Mouse (Mus musculus) lung, adult 2 months (tissue): ENCODE measurements around the gene Raet1e.
"Not testable (repeated sequence)": the region's sequence is repeated elsewhere in the genome, so short reads cannot be mapped to it uniquely, and the experiment has no call there.

ENCODE experiments used
- CTCF ChIP-seq: fragments of 200-500 bp; IDR thresholded peaks from 2 replicates; pipeline ENCODE4 v1.5.1; 2011; ENCODE audit warnings: mild to moderate bottlenecking, low read length, control low read depth; ENCODE audit not compliant: insufficient read depth
- POLR2A ChIP-seq: fragments of 200-500 bp; IDR thresholded peaks from 2 replicates; pipeline ENCODE4 v1.6.1; 2011; ENCODE audit warnings: low read depth, mild to moderate bottlenecking, control low read depth, low read length, borderline replicate concordance; ENCODE audit errors: extremely low read depth

DNA sequence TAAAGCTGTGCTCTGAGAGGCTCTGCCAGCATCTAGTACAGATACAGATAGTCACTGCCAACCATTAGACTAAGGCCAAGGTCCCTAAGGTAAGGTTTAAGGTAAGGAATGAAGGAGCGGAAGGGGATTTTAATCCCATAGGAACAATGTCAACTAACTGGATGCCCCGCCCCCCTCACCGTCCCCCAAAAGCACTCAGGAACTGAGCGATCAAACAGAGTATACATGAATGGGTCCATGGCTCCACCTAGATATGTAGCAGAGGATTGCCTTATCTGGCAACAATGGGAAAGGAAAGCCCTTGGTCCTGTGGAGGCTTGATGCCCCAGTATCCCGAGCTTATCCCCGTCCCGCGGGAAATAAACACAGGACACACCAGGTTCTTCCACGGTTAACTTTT lies 4.9 kb downstream of the Raet1e start:
- not testable (repeated sequence) for TF ChIP-seq CTCF, POLR2A
